Mouse (Mus musculus): ENCODE data around the gene Tecpr2.

Tecpr2 gene

GRCm38 (mm10) chr12:110940869-110941268 lies 51.8 kb downstream of the Tecpr2 start:
- DNase-seq (ENCODE audit: inconsistent age in 2 of 2, low spot score in 1 of 2) = no peak

GRCm38 (mm10) chr12:110946216-110946615 lies 57.2 kb downstream of the Tecpr2 start:
- DNase-seq (ENCODE audit: inconsistent age in 2 of 2, low spot score in 1 of 2) = no peak

GRCm38 (mm10) chr12:110948082-110948909 lies 59.2 kb downstream of the Tecpr2 start:
- no peak for DNase-seq (ENCODE audit: inconsistent age in 2 of 2, low spot score in 1 of 2)

GRCm38 (mm10) chr12:110948910-110949201 lies 59.8 kb downstream of the Tecpr2 start:
- no peak for DNase-seq (ENCODE audit: inconsistent age in 2 of 2, low spot score in 1 of 2)

- DNase-seq (ENCODE audit: inconsistent age in 2 of 2, low spot score in 1 of 2) = no peak
These were observed 60.3 kb downstream of the Tecpr2 start for GRCm38 (mm10) chr12:110949410-110949809.

- DNase-seq (ENCODE audit: inconsistent age in 2 of 2, low spot score in 1 of 2) = no peak
These were observed 61.1 kb downstream of the Tecpr2 start for GRCm38 (mm10) chr12:110950151-110950550.

GRCm38 (mm10) chr12:110951236-110951635 lies 62.2 kb downstream of the Tecpr2 start:
- no peak for DNase-seq (ENCODE audit: inconsistent age in 2 of 2, low spot score in 1 of 2)

- DNase-seq (ENCODE audit: inconsistent age in 2 of 2, low spot score in 1 of 2) = peak; percentile 45 to 72
These were observed 63.7 kb downstream of the Tecpr2 start for GRCm38 (mm10) chr12:110952628-110953385.

- DNase-seq (ENCODE audit: inconsistent age in 2 of 2, low spot score in 1 of 2) = peak; percentile 83 to 88
These were observed 64.4 kb downstream of the Tecpr2 start for GRCm38 (mm10) chr12:110953443-110953842.

- no peak for DNase-seq (ENCODE audit: inconsistent age in 2 of 2, low spot score in 1 of 2)
These were observed 64.8 kb downstream of the Tecpr2 start for GRCm38 (mm10) chr12:110953900-110954299.

GRCm38 (mm10) chr12:110954351-110954991 lies 65.4 kb downstream of the Tecpr2 start:
- peak; percentile 45 to 70 for DNase-seq (ENCODE audit: inconsistent age in 2 of 2, low spot score in 1 of 2)

GRCm38 (mm10) chr12:110961973-110962372 lies 72.9 kb downstream of the Tecpr2 start:
- DNase-seq (ENCODE audit: inconsistent age in 2 of 2, low spot score in 1 of 2) = peak in 1 of 2 experiments; percentile 47

- no peak for DNase-seq (ENCODE audit: inconsistent age in 2 of 2, low spot score in 1 of 2)
These were observed 76.4 kb downstream of the Tecpr2 start for GRCm38 (mm10) chr12:110965500-110965899.

- no peak for DNase-seq (ENCODE audit: inconsistent age in 2 of 2, low spot score in 1 of 2)
These were observed 77.0 kb downstream of the Tecpr2 start for GRCm38 (mm10) chr12:110966079-110966478.

GRCm38 (mm10) chr12:110967146-110967545 lies 78.1 kb downstream of the Tecpr2 start:
- no peak for DNase-seq (ENCODE audit: inconsistent age in 2 of 2, low spot score in 1 of 2)

GRCm38 (mm10) chr12:110970408-110970807 lies 81.3 kb downstream of the Tecpr2 start:
- no peak for DNase-seq (ENCODE audit: inconsistent age in 2 of 2, low spot score in 1 of 2)

GRCm38 (mm10) chr12:110971972-110972371 lies 82.9 kb downstream of the Tecpr2 start:
- no peak for DNase-seq (ENCODE audit: inconsistent age in 2 of 2, low spot score in 1 of 2)

GRCm38 (mm10) chr12:110973829-110974228 lies 84.8 kb downstream of the Tecpr2 start:
- DNase-seq (ENCODE audit: inconsistent age in 2 of 2, low spot score in 1 of 2) = no peak

- DNase-seq (ENCODE audit: inconsistent age in 2 of 2, low spot score in 1 of 2) = peak in 1 of 2 experiments; percentile 35
These were observed 85.2 kb downstream of the Tecpr2 start for GRCm38 (mm10) chr12:110974295-110974694.

GRCm38 (mm10) chr12:110974726-110975125 lies 85.7 kb downstream of the Tecpr2 start:
- DNase-seq (ENCODE audit: inconsistent age in 2 of 2, low spot score in 1 of 2) = peak in 1 of 2 experiments; percentile 49

GRCm38 (mm10) chr12:110975385-110975784 lies 86.3 kb downstream of the Tecpr2 start:
- DNase-seq (ENCODE audit: inconsistent age in 2 of 2, low spot score in 1 of 2) = no peak
